Mouse (Mus musculus) lung, embryonic 16.5 days (tissue): ENCODE data around the gene Tada2b. TPM values are rescaled to one million over a fixed set of nuclear protein-coding genes. Genes with fewer than 3 reads are reported as not detected.

Source experiments
- ATAC-seq: fragments of 200-750 bp; cut with Nextera tagmentation; 2 replicates; pipeline ENCODE4 v1.8.0; 2017; ENCODE audit warnings: low read depth, mild to moderate bottlenecking, moderate library complexity
- H3K27ac ChIP-seq: fragments of 300-500 bp; sonication (generic); 2 replicates; pipeline ENCODE4 v1.5.1; 2014; ENCODE audit warnings: mild to moderate bottlenecking, control low read depth, low read length
- H3K27me3 ChIP-seq: fragments of 300-500 bp; sonication (generic); 2 replicates; pipeline ENCODE4 v1.6.1; 2014; ENCODE audit warnings: low read depth, low read length, mixed read lengths; ENCODE audit not compliant: control insufficient read depth, insufficient read depth
- H3K36me3 ChIP-seq: fragments of 300-500 bp; sonication (generic); 2 replicates; pipeline ENCODE4 v1.6.1; 2014; ENCODE audit warnings: low read length; ENCODE audit not compliant: control insufficient read depth, insufficient read depth
- H3K4me1 ChIP-seq: fragments of 300-500 bp; sonication (generic); replicated peaks from 2 replicates; pipeline ENCODE4 v1.6.1; 2014; ENCODE audit warnings: low read length, mixed read lengths; ENCODE audit not compliant: control insufficient read depth, insufficient read depth
- H3K4me2 ChIP-seq: fragments of 300-500 bp; sonication (generic); 2 replicates; pipeline ENCODE4 v1.6.1; 2014; ENCODE audit warnings: low read depth, low read length, control low read depth
- H3K4me3 ChIP-seq: fragments of 300-500 bp; sonication (generic); 2 replicates; pipeline ENCODE4 v1.5.1; 2014; ENCODE audit warnings: mild to moderate bottlenecking, low read length, control low read depth
- H3K9ac ChIP-seq: fragments of 300-500 bp; sonication (generic); 2 replicates; pipeline ENCODE4 v1.6.1; 2014; ENCODE audit warnings: low read length, control low read depth
- H3K9me3 ChIP-seq: fragments of 300-500 bp; sonication (generic); 2 replicates; pipeline ENCODE4 v1.6.1; 2016; ENCODE audit warnings: low read length; ENCODE audit not compliant: control insufficient read depth
- WGBS: fragments of 180-500 bp; shearing (Covaris S2); extraction: QIAGEN DNeasy Blood & Tissue Kit; methylation state at CpG from one replicate; pipeline ENCODE4 v1.1.7; 2014; 5-methylcytosine and 5-hydroxymethylcytosine counted together
- polyA plus RNA-seq: library from polyadenylated mRNA; unstranded; fragments of >200 nt; fragmentation: Nextera tagmentation; extraction: Ambion mirVana; gene quantifications from 2 replicates; pipeline ENCODE4 v1.2.1, GENCODE M21; 2015

Gene Tada2b
- polyA plus RNA-seq, 1 experiment from 2014 or later, result 1.8 TPM

DNA sequence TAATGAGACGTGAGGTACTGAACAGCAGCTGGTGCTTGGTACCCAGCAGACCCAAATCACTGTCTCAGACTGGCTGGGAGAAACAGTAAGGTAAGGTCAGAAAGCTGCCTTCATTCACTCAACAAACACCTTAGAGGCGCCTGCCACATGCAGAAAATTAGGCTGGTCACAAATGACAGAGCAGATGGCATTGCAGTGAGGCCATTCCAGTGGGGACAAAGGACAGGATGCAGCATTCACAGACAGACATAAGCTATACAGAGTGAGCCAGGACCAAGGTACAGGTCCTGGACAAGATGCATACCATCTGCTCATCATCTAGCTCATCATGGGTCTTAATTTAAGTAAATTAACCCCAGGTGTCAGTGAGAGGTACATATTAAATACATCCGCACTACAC is 33.5 kb upstream of the Tada2b start:
- ATAC-seq, result no peak
- Histone ChIP-seq H3K4me2 (no peak overlapping the region), H3K4me3 (no peak overlapping the region), H3K27ac (no peak overlapping the region), H3K36me3 (peaks cover 17% of the 10 kb centered on the region), H3K4me1 (no peaks in the 10 kb centered on the region), H3K9me3 (no peaks in the 10 kb centered on the region), H3K27me3 (no peaks in the 10 kb centered on the region), H3K9ac (no peak overlapping the region)
- 85% methylated on average over 3 of the region's 3 CpGs for WGBS

DNA sequence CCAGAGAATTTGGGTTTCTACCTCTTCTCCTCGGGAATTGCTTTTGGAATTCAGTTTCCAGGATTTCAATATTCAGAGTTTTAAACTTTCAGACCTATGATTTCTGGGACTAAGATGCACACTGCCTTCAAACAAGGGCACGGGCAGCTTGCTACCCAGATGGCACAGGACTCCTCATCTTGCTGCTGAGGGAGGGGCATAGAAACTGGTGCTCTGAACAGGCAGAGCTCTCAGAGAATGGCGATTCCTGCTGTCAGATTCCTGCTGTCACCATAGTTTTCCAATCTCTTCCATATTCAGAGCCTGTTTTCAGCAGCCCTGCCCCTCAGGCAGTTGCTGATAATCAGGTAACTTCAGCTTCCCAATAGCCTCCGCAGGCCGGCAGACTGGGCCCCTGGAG is 31.5 kb upstream of the Tada2b start:
- no peak for ATAC-seq
- H3K36me3 ChIP-seq, result peaks cover 16% of the 10 kb centered on the region
- H3K4me2 ChIP-seq, result no peak overlapping the region
- H3K27ac ChIP-seq, result no peak overlapping the region
- no peak overlapping the region for H3K4me3 ChIP-seq
- H3K4me1 ChIP-seq, result no peaks in the 10 kb centered on the region
- no peaks in the 10 kb centered on the region for H3K27me3 ChIP-seq
- no peak overlapping the region for H3K9ac ChIP-seq
- 81% methylated on average over 5 of the region's 5 CpGs for WGBS
- no peaks in the 10 kb centered on the region for H3K9me3 ChIP-seq

DNA sequence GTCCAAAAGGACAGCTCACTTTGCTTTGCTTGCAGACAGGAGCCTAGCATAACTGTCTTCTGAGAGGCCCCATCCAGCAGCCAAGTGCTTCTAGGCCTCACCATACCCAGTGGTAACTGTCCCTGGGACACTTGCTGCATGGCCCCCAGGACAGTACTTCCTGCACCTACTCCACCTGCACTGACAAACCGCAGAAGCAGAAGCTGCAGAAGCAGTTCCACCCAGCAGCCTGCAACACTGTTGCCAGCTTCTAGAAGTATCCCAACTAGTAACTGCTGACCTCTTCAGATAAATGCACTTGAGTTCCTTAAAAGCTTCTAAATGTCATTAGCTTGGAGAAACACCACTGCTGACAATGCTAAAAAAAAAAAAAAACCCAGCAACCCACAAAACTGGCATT is 31.0 kb upstream of the Tada2b start:
- 93% methylated on average over 1 of the region's 1 CpGs for WGBS
- H3K36me3 ChIP-seq, result peaks cover 13% of the 10 kb centered on the region

DNA sequence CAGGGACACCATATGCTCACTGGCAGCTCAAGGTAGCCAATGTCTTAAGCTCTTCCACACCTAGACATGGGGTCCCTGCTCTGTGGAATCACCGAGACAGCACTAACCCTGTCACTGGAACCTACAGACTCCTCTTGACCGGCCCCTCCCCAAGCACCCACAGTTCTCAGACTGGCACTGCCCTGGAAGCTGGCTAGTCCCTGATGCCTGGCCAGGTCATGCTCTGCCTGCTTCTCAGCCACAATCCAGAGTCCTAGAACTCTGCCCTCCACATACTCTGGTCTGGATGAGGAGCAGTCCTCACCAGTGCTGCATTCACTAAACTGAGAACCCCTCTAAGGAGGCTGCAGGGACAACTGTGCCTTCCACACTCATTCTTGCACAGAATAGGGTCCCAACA is 26.9 kb upstream of the Tada2b start:
- Histone ChIP-seq H3K4me1 (no peaks in the 10 kb centered on the region), H3K9ac (no peak overlapping the region), H3K36me3 (peaks cover 11% of the 10 kb centered on the region; the same call in 1 of the 2 replicates), H3K9me3 (no peaks in the 10 kb centered on the region), H3K27me3 (no peaks in the 10 kb centered on the region), H3K4me2 (no peak overlapping the region), H3K4me3 (no peak overlapping the region), H3K27ac (no peak overlapping the region)
- WGBS, result 100% methylated on average over 2 of the region's 2 CpGs
- no peak for ATAC-seq

More for the DNA sequence above, 31.0 kb upstream of the Tada2b start:
- no peak overlapping the region for H3K27ac ChIP-seq
- ATAC-seq, result no peak
- H3K27me3 ChIP-seq, result no peaks in the 10 kb centered on the region
- no peaks in the 10 kb centered on the region for H3K4me1 ChIP-seq
- no peak overlapping the region for H3K4me2 ChIP-seq
- no peak overlapping the region for H3K4me3 ChIP-seq
- H3K9ac ChIP-seq, result no peak overlapping the region
- H3K9me3 ChIP-seq, result no peaks in the 10 kb centered on the region

DNA sequence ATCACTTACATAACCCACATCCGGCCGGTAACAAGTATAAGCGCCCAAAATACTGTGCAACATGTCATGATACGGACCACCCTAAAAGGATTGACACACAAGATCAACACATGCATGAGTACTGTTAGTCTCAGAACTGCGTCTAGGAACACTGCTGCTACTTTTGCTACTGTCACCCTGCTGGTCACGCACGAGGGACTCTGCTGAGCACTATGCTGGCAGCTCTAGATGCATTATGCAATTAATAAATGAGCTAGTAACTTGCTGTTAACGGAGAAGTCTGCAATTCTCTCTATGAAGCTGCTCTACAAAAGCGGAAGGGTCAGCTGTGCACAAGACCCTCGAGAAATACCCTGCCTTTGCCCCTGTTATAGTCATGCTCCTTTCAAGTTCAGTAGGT is 24.3 kb upstream of the Tada2b start:
- H3K36me3 ChIP-seq, result peaks cover 11% of the 10 kb centered on the region
- no peak overlapping the region for H3K9ac ChIP-seq
- no peak overlapping the region for H3K4me2 ChIP-seq
- ATAC-seq, result no peak
- H3K4me1 ChIP-seq, result no peaks in the 10 kb centered on the region
- 91% methylated on average over 10 of the region's 10 CpGs for WGBS
- no peaks in the 10 kb centered on the region for H3K27me3 ChIP-seq
- H3K27ac ChIP-seq, result no peak overlapping the region
- H3K4me3 ChIP-seq, result no peak overlapping the region
- no peaks in the 10 kb centered on the region for H3K9me3 ChIP-seq

DNA sequence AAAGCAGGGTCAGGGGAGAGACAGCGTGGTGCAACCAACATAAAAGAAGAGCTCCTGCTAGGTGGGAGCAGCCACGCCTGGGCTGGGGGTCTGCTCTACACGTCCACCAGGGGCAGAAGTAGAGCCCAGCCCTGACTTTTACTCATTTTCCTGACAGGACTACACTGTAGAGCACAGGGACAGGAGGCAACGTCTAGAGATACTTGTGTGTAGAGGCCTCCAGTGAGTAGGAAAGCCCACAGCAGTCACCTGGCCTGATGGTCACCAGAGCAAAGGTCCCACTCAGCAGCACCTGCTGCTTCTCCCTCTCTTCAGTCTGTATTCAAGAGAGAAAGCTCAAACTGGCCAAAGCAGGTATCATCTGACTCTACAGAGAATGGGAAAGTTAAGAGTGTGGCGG is 21.6 kb upstream of the Tada2b start:
- Histone ChIP-seq H3K36me3 (peaks cover 6% of the 10 kb centered on the region), H3K9me3 (no peaks in the 10 kb centered on the region), H3K4me1 (no peaks in the 10 kb centered on the region), H3K4me3 (no peak overlapping the region), H3K9ac (no peak overlapping the region), H3K27ac (no peak overlapping the region), H3K27me3 (no peaks in the 10 kb centered on the region), H3K4me2 (no peak overlapping the region)
- 67% methylated on average over 5 of the region's 5 CpGs for WGBS
- ATAC-seq, result no peak

DNA sequence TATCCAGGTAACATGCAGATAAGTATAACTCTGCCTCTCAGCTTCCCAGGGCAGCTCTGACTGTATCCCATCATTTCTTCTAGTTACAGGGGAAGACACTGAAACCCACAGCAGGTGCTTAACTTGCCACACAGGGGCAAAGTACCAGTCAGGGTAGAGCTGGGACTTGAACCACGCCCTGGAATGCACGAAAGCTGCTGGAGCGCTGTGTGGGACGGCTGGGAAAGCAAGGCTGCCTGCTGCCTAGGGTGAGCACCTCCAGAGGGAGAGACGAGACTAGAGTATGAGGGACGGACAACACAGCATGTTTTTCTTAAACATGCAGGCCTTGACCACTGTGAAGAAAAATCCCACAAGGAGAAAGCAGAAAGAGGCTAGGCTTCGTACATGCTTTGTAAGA is 21.1 kb upstream of the Tada2b start:
- peaks cover 6% of the 10 kb centered on the region for H3K36me3 ChIP-seq
- H3K4me1 ChIP-seq, result no peaks in the 10 kb centered on the region
- WGBS, result 88% methylated on average over 7 of the region's 7 CpGs
- H3K9ac ChIP-seq, result no peak overlapping the region
- H3K4me3 ChIP-seq, result no peak overlapping the region
- H3K9me3 ChIP-seq, result no peaks in the 10 kb centered on the region
- H3K27me3 ChIP-seq, result no peaks in the 10 kb centered on the region
- ATAC-seq, result no peak
- no peak overlapping the region for H3K4me2 ChIP-seq
- H3K27ac ChIP-seq, result no peak overlapping the region

DNA sequence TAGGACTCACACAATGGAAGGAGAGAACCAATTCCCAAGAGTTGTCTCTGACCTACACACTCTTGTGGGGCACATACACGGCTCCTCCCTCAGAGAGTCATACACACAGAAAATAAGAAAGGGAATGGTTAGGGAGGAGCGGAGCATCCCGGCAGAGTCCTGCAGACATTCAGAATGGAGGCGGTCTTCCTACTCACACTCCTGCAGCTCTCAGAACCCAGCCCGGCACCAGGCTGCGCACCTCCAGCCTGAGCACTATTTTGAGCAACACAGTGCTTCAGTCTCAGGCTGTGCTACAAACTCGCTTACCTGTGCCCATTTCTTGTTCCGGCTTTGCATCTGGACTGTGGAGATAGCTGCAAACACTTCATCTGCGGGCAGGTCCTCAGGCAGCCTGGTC is 10.6 kb upstream of the Tada2b start:
- WGBS, result 94% methylated on average over 9 of the region's 9 CpGs

DNA sequence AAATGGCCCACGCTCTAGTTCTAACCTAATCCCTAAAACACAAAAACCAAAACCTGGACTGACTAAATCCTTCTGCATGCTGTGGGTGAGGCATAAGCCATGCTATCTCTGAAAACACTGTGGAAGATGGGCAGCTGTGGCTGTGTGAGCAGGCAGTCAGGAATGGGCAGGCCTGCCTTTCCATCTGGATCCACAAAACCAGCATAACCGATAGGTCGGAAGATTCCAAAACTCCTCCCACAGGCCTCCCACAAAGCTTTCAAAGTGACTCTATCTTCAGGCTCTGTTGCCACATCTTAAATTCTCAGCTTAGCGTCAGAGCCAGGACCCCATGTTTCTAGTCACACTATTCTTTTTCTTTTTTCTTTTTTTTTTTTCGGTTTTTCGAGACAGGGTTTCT is 9.8 kb upstream of the Tada2b start:
- no peak for ATAC-seq
- H3K9ac ChIP-seq, result no peak overlapping the region
- H3K27me3 ChIP-seq, result no peaks in the 10 kb centered on the region
- H3K27ac ChIP-seq, result no peak overlapping the region
- no peaks in the 10 kb centered on the region for H3K4me1 ChIP-seq
- H3K9me3 ChIP-seq, result no peaks in the 10 kb centered on the region
- peaks cover 25% of the 10 kb centered on the region for H3K36me3 ChIP-seq
- no peak overlapping the region for H3K4me3 ChIP-seq
- 81% methylated on average over 6 of the region's 6 CpGs for WGBS
- H3K4me2 ChIP-seq, result no peak overlapping the region

More for the DNA sequence above, 10.6 kb upstream of the Tada2b start:
- no peak overlapping the region for H3K27ac ChIP-seq
- no peak for ATAC-seq
- no peak overlapping the region for H3K4me2 ChIP-seq
- H3K4me3 ChIP-seq, result no peak overlapping the region
- no peak overlapping the region for H3K9ac ChIP-seq
- peaks cover 25% of the 10 kb centered on the region for H3K36me3 ChIP-seq
- H3K9me3 ChIP-seq, result no peaks in the 10 kb centered on the region
- H3K4me1 ChIP-seq, result no peaks in the 10 kb centered on the region
- no peaks in the 10 kb centered on the region for H3K27me3 ChIP-seq

DNA sequence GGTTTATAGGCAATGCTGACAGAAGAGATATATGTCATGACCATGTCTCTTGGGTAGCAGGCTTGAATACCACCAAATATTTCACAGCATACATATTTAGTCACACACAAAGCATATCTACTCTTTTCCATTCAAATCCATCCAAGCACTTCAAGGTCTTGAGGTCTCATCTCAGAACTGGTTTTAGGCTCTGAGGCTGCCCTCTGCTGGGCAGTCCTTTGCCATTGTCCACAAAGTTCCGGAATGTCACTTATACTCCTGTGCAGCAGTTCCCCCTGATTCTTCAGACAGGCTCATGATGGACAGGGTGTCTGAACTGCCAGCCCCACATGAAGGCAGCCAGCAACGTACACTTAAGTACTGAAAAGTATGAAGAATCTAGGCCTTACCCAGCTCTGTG is 5.1 kb upstream of the Tada2b start:
- peaks cover 15% of the 10 kb centered on the region for H3K27me3 ChIP-seq
- 34% methylated on average over 2 of the region's 2 CpGs for WGBS
- no peak overlapping the region for H3K27ac ChIP-seq
- no peaks in the 10 kb centered on the region for H3K9me3 ChIP-seq
- no peak overlapping the region for H3K4me3 ChIP-seq
- H3K36me3 ChIP-seq, result peaks cover 14% of the 10 kb centered on the region
- H3K4me1 ChIP-seq, result peaks cover 7% of the 10 kb centered on the region
- no peak for ATAC-seq
- no peak overlapping the region for H3K4me2 ChIP-seq
- H3K9ac ChIP-seq, result no peak overlapping the region
